Mouse (Mus musculus): ENCODE data around the gene Tlk1. TPM values are rescaled to one million over a fixed set of nuclear protein-coding genes. Genes with fewer than 3 reads are reported as not detected.

Gene Tlk1
- polyA plus RNA-seq, 1 experiment from 2014 or later = 27.8 TPM

GRCm38 (mm10) chr2:70672476-70672875 lies 153.1 kb downstream of the Tlk1 start:
- Histone ChIP-seq H3K27me3 (replicated peaks; ENCODE audit: control insufficient read depth, insufficient read depth, low read length) (no peaks in the 10 kb centered on the region), H3K4me2 (replicated peaks; ENCODE audit: low read depth) (no peak overlapping the region), H3K4me3 (ENCODE audit: low read depth, low read length) (no peak overlapping the region), H3K9ac (ENCODE audit: low read depth, low read length) (no peak overlapping the region), H3K4me1 (replicated peaks; ENCODE audit: control insufficient read depth, insufficient read depth, low read length) (peaks cover 7% of the 10 kb centered on the region; the same call in 1 of the 2 replicates), H3K27ac (ENCODE audit: low read depth, low read length) (no peak overlapping the region), H3K9me3 (ENCODE audit: control insufficient read depth) (no peaks in the 10 kb centered on the region), H3K36me3 (ENCODE audit: control insufficient read depth, insufficient read depth) (no peaks in the 10 kb centered on the region; the same call in 1 of the 2 replicates)
- TF ChIP-seq CTCF (IDR thresholded peaks at IDR 0.05; ENCODE audit: low read depth) = no peak
- no peak for ATAC-seq
- WGBS = 73% methylated on average over 2 of the region's 2 CpGs

GRCm38 (mm10) chr2:70669896-70670295 lies 155.6 kb downstream of the Tlk1 start:
- 42% methylated on average over 2 of the region's 2 CpGs for WGBS
- no peak overlapping the region for H3K27ac ChIP-seq (ENCODE audit: low read depth, low read length)

GRCm38 (mm10) chr2:70669241-70669640 lies 156.3 kb downstream of the Tlk1 start:
- Histone ChIP-seq H3K9ac (ENCODE audit: low read depth, low read length) (no peak overlapping the region), H3K36me3 (ENCODE audit: control insufficient read depth, insufficient read depth) (0 out of 2 replicates have a peak, but pooled peaks cover 3% of the 10 kb centered on the region), H3K4me2 (replicated peaks; ENCODE audit: low read depth) (no peak overlapping the region), H3K4me1 (replicated peaks; ENCODE audit: control insufficient read depth, insufficient read depth, low read length) (peaks cover 7% of the 10 kb centered on the region; the same call in 1 of the 2 replicates), H3K27me3 (replicated peaks; ENCODE audit: control insufficient read depth, insufficient read depth, low read length) (no peaks in the 10 kb centered on the region), H3K27ac (ENCODE audit: low read depth, low read length) (no peak overlapping the region), H3K4me3 (ENCODE audit: low read depth, low read length) (no peak overlapping the region), H3K9me3 (ENCODE audit: control insufficient read depth) (no peaks in the 10 kb centered on the region)
- TF ChIP-seq CTCF (IDR thresholded peaks at IDR 0.05; ENCODE audit: low read depth) = no peak
- ATAC-seq = no peak
- WGBS = 87% methylated on average over 2 of the region's 2 CpGs

More at GRCm38 (mm10) chr2:70669896-70670295, 155.6 kb downstream of the Tlk1 start:
- Histone ChIP-seq H3K4me2 (replicated peaks; ENCODE audit: low read depth) (no peak overlapping the region), H3K36me3 (ENCODE audit: control insufficient read depth, insufficient read depth) (no peaks in the 10 kb centered on the region; the same call in 1 of the 2 replicates), H3K9ac (ENCODE audit: low read depth, low read length) (no peak overlapping the region), H3K9me3 (ENCODE audit: control insufficient read depth) (no peaks in the 10 kb centered on the region), H3K4me3 (ENCODE audit: low read depth, low read length) (no peak overlapping the region), H3K27me3 (replicated peaks; ENCODE audit: control insufficient read depth, insufficient read depth, low read length) (no peaks in the 10 kb centered on the region), H3K4me1 (replicated peaks; ENCODE audit: control insufficient read depth, insufficient read depth, low read length) (peaks cover 7% of the 10 kb centered on the region; the same call in 1 of the 2 replicates)
- 0 out of 2 replicates have a peak, but pooled peaks have one; percentile 10 for ATAC-seq
- no peak for TF ChIP-seq CTCF (IDR thresholded peaks at IDR 0.05; ENCODE audit: low read depth)

GRCm38 (mm10) chr2:70667016-70667415 lies 158.5 kb downstream of the Tlk1 start:
- Histone ChIP-seq H3K36me3 (ENCODE audit: control insufficient read depth, insufficient read depth) (0 out of 2 replicates have a peak, but pooled peaks cover 3% of the 10 kb centered on the region), H3K27me3 (replicated peaks; ENCODE audit: control insufficient read depth, insufficient read depth, low read length) (no peaks in the 10 kb centered on the region), H3K4me1 (replicated peaks; ENCODE audit: control insufficient read depth, insufficient read depth, low read length) (peaks cover 7% of the 10 kb centered on the region; the same call in 1 of the 2 replicates), H3K4me2 (replicated peaks; ENCODE audit: low read depth) (no peak overlapping the region), H3K27ac (ENCODE audit: low read depth, low read length) (no peak overlapping the region), H3K4me3 (ENCODE audit: low read depth, low read length) (no peak overlapping the region), H3K9ac (ENCODE audit: low read depth, low read length) (no peak overlapping the region), H3K9me3 (ENCODE audit: control insufficient read depth) (no peaks in the 10 kb centered on the region)
- WGBS = 78% methylated on average over 7 of the region's 7 CpGs
- no peak for TF ChIP-seq CTCF (IDR thresholded peaks at IDR 0.05; ENCODE audit: low read depth)
- ATAC-seq = no peak

- Histone ChIP-seq H3K4me1 (replicated peaks; ENCODE audit: control insufficient read depth, insufficient read depth, low read length) (no peaks in the 10 kb centered on the region), H3K9me3 (ENCODE audit: control insufficient read depth) (no peaks in the 10 kb centered on the region), H3K4me3 (ENCODE audit: low read depth, low read length) (no peak overlapping the region), H3K27me3 (replicated peaks; ENCODE audit: control insufficient read depth, insufficient read depth, low read length) (no peaks in the 10 kb centered on the region), H3K27ac (ENCODE audit: low read depth, low read length) (no peak overlapping the region), H3K36me3 (ENCODE audit: control insufficient read depth, insufficient read depth) (0 out of 2 replicates have a peak, but pooled peaks cover 3% of the 10 kb centered on the region), H3K9ac (ENCODE audit: low read depth, low read length) (no peak overlapping the region), H3K4me2 (replicated peaks; ENCODE audit: low read depth) (0 out of 2 replicates have a peak overlapping the region, but pooled peaks have one; percentile 13)
- 73% methylated on average over 5 of the region's 5 CpGs for WGBS
- peak; percentile 61 for TF ChIP-seq CTCF (IDR thresholded peaks at IDR 0.05; ENCODE audit: low read depth)
- no peak for ATAC-seq
Measured at GRCm38 (mm10) chr2:70663764-70664163, 161.8 kb downstream of the Tlk1 start.

Other genes with a start within 250 kb of the Tlk1 start
- 145 and 153 TPM in 2 replicates for gene Gorasp2, start 164.2 kb downstream of the Tlk1 start, polyA plus RNA-seq (2015; fragmentation: Nextera tagmentation; extraction: Ambion mirVana)
- 2.8 and 3.1 TPM in 2 replicates for gene Gm26558, start 163.6 kb downstream of the Tlk1 start, polyA plus RNA-seq (2015; fragmentation: Nextera tagmentation; extraction: Ambion mirVana)
- 17.4 and 19.3 TPM in 2 replicates for gene Dcaf17, start 229.6 kb upstream of the Tlk1 start, polyA plus RNA-seq (2015; fragmentation: Nextera tagmentation; extraction: Ambion mirVana)
- gene Mettl8, start 229.9 kb upstream of the Tlk1 start, polyA plus RNA-seq (2015; fragmentation: Nextera tagmentation; extraction: Ambion mirVana) = 5.9 and 6.0 TPM in 2 replicates

Data from intestine, postnatal 0 days (tissue).